Mouse (Mus musculus) stomach, postnatal 0 days (tissue): ENCODE measurements around the gene Chrm3. TPM values are rescaled to one million over a fixed set of nuclear protein-coding genes. Genes with fewer than 3 reads are reported as not detected.

Source experiments
- ATAC-seq: fragments of 200-750 bp; cut with Nextera tagmentation; 2 replicates; pipeline ENCODE4 v1.8.0; 2017; ENCODE audit not compliant: low FRiP score, low TSS enrichment
- DNase-seq: peaks from one replicate; pipeline ENCODE4 v3.0.0-alpha.2; 2016; ENCODE audit warnings: low spot score
- H3K27ac ChIP-seq: fragments of 300-500 bp; sonication (generic); replicated peaks from 2 replicates; pipeline ENCODE4 v1.5.1; 2014; ENCODE audit warnings: mild to moderate bottlenecking, control low read depth
- H3K27me3 ChIP-seq: fragments of 300-500 bp; sonication (generic); 2 replicates; pipeline ENCODE4 v1.6.1; 2014; ENCODE audit warnings: low read length; ENCODE audit not compliant: control insufficient read depth, insufficient read depth
- H3K36me3 ChIP-seq: fragments of 300-500 bp; sonication (generic); 2 replicates; pipeline ENCODE4 v1.6.1; 2014; ENCODE audit warnings: low read length, mixed read lengths; ENCODE audit not compliant: control insufficient read depth, insufficient read depth
- H3K4me1 ChIP-seq: fragments of 300-500 bp; sonication (generic); replicated peaks from 2 replicates; pipeline ENCODE4 v1.6.1; 2014; ENCODE audit warnings: antibody characterized with exemption; ENCODE audit not compliant: control insufficient read depth, insufficient read depth
- H3K4me2 ChIP-seq: fragments of 300-500 bp; sonication (generic); replicated peaks from 2 replicates; pipeline ENCODE4 v1.6.1; 2014; ENCODE audit warnings: low read depth, mild to moderate bottlenecking, control low read depth, moderate library complexity
- H3K4me3 ChIP-seq: fragments of 300-500 bp; sonication (generic); 2 replicates; pipeline ENCODE4 v1.5.1; 2014; ENCODE audit warnings: low read depth, low read length, control low read depth
- H3K9ac ChIP-seq: fragments of 300-500 bp; sonication (generic); 2 replicates; pipeline ENCODE4 v1.6.1; 2014; ENCODE audit warnings: mild to moderate bottlenecking, low read length, control low read depth, mixed read lengths
- H3K9me3 ChIP-seq: fragments of 300-500 bp; sonication (generic); 2 replicates; pipeline ENCODE4 v1.6.1; 2016; ENCODE audit warnings: low read length; ENCODE audit not compliant: control insufficient read depth
- CTCF ChIP-seq: IDR thresholded peaks from 2 replicates; pipeline ENCODE4 v1.5.1; 2016; ENCODE audit warnings: antibody characterized with exemption, low read depth, mild to moderate bottlenecking, moderate library complexity
- EP300 ChIP-seq: optimal IDR thresholded peaks from 2 replicates; pipeline ENCODE3; 2016; ENCODE audit warnings: antibody characterized with exemption
- WGBS: fragments of 180-500 bp; shearing (Covaris S2); extraction: QIAGEN DNeasy Blood & Tissue Kit; methylation state at CpG from one replicate; pipeline ENCODE4 v1.1.7; 2014; 5-methylcytosine and 5-hydroxymethylcytosine counted together
- microRNA-seq: library from miRNA; unstranded; fragments of <30 nt; microRNA quantifications from one replicate; pipeline ENCODE4, GENCODE M21; 2016
- polyA plus RNA-seq: library from polyadenylated mRNA; unstranded; fragments of >200 nt; fragmentation: Nextera tagmentation; extraction: Ambion mirVana; gene quantifications from 2 replicates; pipeline ENCODE4 v1.2.1, GENCODE M21; 2015

Gene Chrm3
- polyA plus RNA-seq, 1 experiment from 2014 or later, result 1.6 TPM

DNA sequence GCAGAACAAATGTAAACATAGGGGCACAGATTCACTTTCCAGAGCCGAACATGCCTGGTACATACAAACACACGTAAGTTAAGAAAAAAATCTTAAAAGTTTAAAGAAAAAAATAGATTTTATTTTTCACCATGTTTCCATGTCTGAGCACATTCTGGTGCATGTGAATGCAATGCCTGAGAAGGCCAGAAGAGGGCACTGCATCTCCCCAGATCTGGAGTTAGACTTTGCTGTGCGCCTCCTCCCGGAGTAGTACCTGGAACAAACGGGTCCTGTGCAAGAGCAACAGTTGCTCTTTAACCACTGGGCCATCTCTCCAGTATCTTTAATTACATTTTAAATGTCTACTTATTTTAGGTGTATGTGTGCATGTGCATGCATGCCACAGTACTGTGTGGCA, 534.4 kb downstream of the Chrm3 start:
- Histone ChIP-seq H3K9ac (no peak overlapping the region), H3K4me3 (no peak overlapping the region), H3K27ac (no peak overlapping the region), H3K27me3 (no peaks in the 10 kb centered on the region), H3K4me2 (no peak overlapping the region), H3K4me1 (no peaks in the 10 kb centered on the region), H3K36me3 (no peaks in the 10 kb centered on the region), H3K9me3 (no peaks in the 10 kb centered on the region)
- WGBS, result 73% methylated on average over 5 of the region's 5 CpGs
- TF ChIP-seq EP300 (no peak), CTCF (peak; percentile 68)
- peak; percentile 31 for DNase-seq
- no peak for ATAC-seq

Small RNA genes lying within 50 kb of the gene (microRNA-seq; reads per million reads assigned to microRNA genes)
- gene Gm24187, result not detected
